Mouse (Mus musculus) heart, postnatal 0 days (tissue): Measurements from ENCODE around the gene Reep3.

ENCODE experiments used
- CTCF ChIP-seq: IDR thresholded peaks from 2 replicates; pipeline ENCODE4 v1.5.1; 2016; ENCODE audit warnings: antibody characterized with exemption, control low read depth, low read depth
- EP300 ChIP-seq: IDR thresholded peaks from 2 replicates; pipeline ENCODE4 v1.6.1; 2016; ENCODE audit warnings: antibody characterized with exemption, low read depth

DNA sequence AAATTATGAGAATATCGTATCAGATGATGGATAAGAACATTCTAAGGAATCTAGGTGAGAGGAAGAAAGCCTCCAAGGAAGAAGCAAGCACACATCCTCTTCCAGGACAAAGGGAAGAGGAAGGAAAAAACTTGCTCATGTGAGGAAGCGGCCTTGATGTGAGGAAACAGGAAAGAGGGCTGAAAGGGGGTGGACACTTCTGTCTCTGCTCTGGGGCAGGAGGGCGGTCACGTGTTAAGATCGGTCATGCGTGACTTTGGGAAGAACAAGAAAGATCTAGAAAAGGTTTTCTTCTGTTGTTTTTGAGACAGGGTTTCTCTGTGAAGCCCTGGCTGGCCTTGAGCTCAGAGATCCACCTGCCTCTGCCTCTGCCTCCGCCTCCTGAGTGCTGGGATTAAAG, 53.5 kb downstream of the Reep3 start:
- no peak for TF ChIP-seq CTCF
- TF ChIP-seq EP300: no peak
